Mouse (Mus musculus): Measurements from ENCODE around the gene Nanog. TPM values are rescaled to one million over a fixed set of nuclear protein-coding genes. Genes with fewer than 3 reads are reported as not detected.

The Nanog gene
- 0.13 and 0.28 TPM in 2 replicates for polyA plus RNA-seq (2015; fragmentation: Nextera tagmentation; extraction: Ambion mirVana)

DNA sequence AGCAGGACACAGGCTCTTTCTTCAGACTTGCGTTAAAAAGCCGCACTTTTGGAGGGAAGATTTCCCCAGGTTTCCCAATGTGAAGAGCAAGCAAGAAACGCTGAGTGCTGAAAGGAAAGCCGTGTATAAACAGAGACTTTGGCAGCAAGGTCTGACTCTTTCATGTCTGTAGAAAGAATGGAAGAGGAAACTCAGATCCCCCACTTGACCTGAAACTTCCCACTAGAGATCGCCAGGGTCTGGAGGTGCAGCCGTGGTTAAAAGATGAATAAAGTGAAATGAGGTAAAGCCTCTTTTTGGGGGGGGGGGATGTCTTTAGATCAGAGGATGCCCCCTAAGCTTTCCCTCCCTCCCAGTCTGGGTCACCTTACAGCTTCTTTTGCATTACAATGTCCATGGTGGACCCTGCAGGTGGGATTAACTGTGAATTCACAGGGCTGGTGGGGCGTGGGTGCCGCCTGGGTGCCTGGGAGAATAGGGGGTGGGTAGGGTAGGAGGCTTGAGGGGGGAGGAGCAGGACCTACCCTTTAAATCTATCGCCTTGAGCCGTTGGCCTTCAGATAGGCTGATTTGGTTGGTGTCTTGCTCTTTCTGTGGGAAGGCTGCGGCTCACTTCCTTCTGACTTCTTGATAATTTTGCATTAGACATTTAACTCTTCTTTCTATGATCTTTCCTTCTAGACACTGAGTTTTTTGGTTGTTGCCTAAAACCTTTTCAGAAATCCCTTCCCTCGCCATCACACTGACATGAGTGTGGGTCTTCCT lies at the start of gene Nanog:
TSS of gene Nanog (plus strand) at position 454 of the 765 bp plus-strand sequence.
- 26% methylated on average over 12 of the region's 12 CpGs for WGBS
- ATAC-seq (replicated peaks): no peak
- H3K27ac ChIP-seq: no peak within 1 kb of the TSS
- 0 out of 2 replicates have a peak, but pooled peaks cover 2% of the 10 kb centered on the region for H3K27me3 ChIP-seq (replicated peaks)
- no peaks in the 10 kb centered on the region for H3K36me3 ChIP-seq (replicated peaks)
- H3K4me1 ChIP-seq: peaks cover 6% of the 10 kb centered on the region; the same call in 1 of the 2 replicates
- no peaks in the 10 kb centered on the region for H3K9me3 ChIP-seq
- no peak within 1 kb of the TSS for H3K4me3 ChIP-seq
- no peak within 1 kb of the TSS for H3K9ac ChIP-seq
- no peak within 1 kb of the TSS for H3K4me2 ChIP-seq

- 91% methylated on average over 5 of the region's 5 CpGs for WGBS
- no peaks in the 10 kb centered on the region for H3K9me3 ChIP-seq
- no peaks in the 10 kb centered on the region for H3K4me1 ChIP-seq
- ATAC-seq (replicated peaks): no peak
- no peak overlapping the region for H3K4me2 ChIP-seq
- H3K36me3 ChIP-seq (replicated peaks): no peaks in the 10 kb centered on the region
- no peak overlapping the region for H3K4me3 ChIP-seq
- no peak overlapping the region for H3K27ac ChIP-seq
- no peaks in the 10 kb centered on the region for H3K27me3 ChIP-seq (replicated peaks)
- no peak overlapping the region for H3K9ac ChIP-seq
Measured at GRCm38 (mm10) chr6:122657630-122658029, 49.7 kb upstream of the Nanog start.

- WGBS: 22% methylated on average over 7 of the region's 7 CpGs
- H3K36me3 ChIP-seq (replicated peaks): no peaks in the 10 kb centered on the region
- no peak overlapping the region for H3K4me3 ChIP-seq
- H3K4me1 ChIP-seq: 0 out of 2 replicates have a peak, but pooled peaks cover 5% of the 10 kb centered on the region
- no peaks in the 10 kb centered on the region for H3K27me3 ChIP-seq (replicated peaks)
- no peak overlapping the region for H3K9ac ChIP-seq
- H3K9me3 ChIP-seq: no peaks in the 10 kb centered on the region
- no peak overlapping the region for H3K4me2 ChIP-seq
- no peak overlapping the region for H3K27ac ChIP-seq
- ATAC-seq (replicated peaks): no peak
Measured at GRCm38 (mm10) chr6:122659567-122659966, 47.7 kb upstream of the Nanog start.

DNA sequence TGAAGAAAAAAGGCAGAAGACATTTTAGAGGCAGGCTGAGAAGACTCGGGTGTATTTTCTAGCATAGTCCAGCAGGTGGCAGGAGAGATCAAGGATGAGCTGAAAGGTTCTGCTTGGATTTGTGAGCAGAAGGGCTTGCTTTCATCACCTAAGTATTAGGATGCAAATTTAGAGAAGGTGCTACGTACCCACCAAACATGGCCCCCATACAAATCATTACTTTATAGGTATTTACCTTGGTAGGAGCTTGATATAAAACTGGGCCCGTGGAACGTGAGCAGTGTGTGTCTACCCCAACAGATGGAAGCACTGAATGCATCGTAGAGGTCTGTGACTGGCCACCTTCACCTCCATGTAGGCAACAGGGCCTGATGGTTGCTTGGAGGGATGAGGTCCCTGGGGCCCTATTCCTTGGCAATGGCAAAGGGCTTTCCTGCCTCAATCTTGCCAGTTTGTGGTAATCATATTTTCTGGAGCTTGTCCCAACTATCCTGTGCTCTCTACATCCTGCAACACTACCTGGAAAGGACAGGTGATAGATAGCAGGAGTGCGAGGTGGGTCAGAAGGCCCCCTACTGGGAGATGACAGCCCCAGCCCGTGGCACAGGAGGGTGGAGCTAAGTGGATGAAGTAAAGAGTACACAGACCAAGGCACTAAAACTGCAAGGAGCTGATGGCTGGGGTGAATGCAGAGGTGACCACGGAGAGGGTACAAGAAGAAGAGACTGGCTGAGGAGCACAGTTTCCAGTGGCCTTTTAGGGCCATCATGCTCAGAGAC lies 46.5 kb upstream of the Nanog start:
- H3K27me3 ChIP-seq (replicated peaks): no peaks in the 10 kb centered on the region
- H3K36me3 ChIP-seq (replicated peaks): no peaks in the 10 kb centered on the region
- no peaks in the 10 kb centered on the region for H3K9me3 ChIP-seq
- H3K27ac ChIP-seq: no peak overlapping the region
- no peak overlapping the region for H3K4me2 ChIP-seq
- no peak overlapping the region for H3K4me3 ChIP-seq
- ATAC-seq (replicated peaks): peak; percentile 75
- H3K9ac ChIP-seq: no peak overlapping the region
- 46% methylated on average over 8 of the region's 8 CpGs for WGBS
- 0 out of 2 replicates have a peak, but pooled peaks cover 5% of the 10 kb centered on the region for H3K4me1 ChIP-seq

GRCm38 (mm10) chr6:122662551-122663264 lies 44.6 kb upstream of the Nanog start:
- ATAC-seq (replicated peaks): no peak
- Histone ChIP-seq H3K27ac (no peak overlapping the region), H3K9me3 (no peaks in the 10 kb centered on the region), H3K4me1 (0 out of 2 replicates have a peak, but pooled peaks cover 5% of the 10 kb centered on the region), H3K27me3 (replicated peaks) (no peaks in the 10 kb centered on the region), H3K36me3 (replicated peaks) (no peaks in the 10 kb centered on the region), H3K9ac (no peak overlapping the region), H3K4me3 (no peak overlapping the region), H3K4me2 (no peak overlapping the region)
- WGBS: 37% methylated on average over 22 of the region's 22 CpGs

- ATAC-seq (replicated peaks): no peak
- Histone ChIP-seq H3K9ac (no peak overlapping the region), H3K4me1 (0 out of 2 replicates have a peak, but pooled peaks cover 5% of the 10 kb centered on the region), H3K4me2 (no peak overlapping the region), H3K27me3 (replicated peaks) (no peaks in the 10 kb centered on the region), H3K27ac (no peak overlapping the region), H3K36me3 (replicated peaks) (no peaks in the 10 kb centered on the region), H3K4me3 (no peak overlapping the region), H3K9me3 (no peaks in the 10 kb centered on the region)
- WGBS: 40% methylated on average over 14 of the region's 14 CpGs
Measured at GRCm38 (mm10) chr6:122663596-122664206, 43.6 kb upstream of the Nanog start.

- H3K4me2 ChIP-seq: no peak overlapping the region
Measured at GRCm38 (mm10) chr6:122665866-122666265, 41.4 kb upstream of the Nanog start.

DNA sequence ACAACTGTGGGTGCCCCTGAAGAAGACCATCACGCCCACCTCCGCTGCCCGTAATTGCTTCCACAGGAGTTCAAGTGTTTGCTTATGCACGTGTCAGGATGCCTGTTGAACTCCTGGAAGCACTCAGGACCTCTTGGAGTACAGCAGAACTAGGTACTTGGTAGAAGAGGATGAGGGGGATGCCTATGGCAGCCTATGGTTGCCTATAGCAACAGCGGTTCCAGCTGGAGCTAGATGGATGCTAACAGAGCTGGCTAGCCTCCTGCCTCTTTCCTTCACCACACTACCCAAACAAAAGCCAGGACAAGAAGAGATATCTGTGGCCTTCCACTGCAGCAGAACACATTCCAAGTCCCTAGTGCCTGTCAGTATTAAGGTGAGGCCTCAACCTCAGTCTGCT lies 39.6 kb upstream of the Nanog start:
- Histone ChIP-seq H3K4me3 (no peak overlapping the region), H3K27me3 (replicated peaks) (no peaks in the 10 kb centered on the region), H3K9me3 (no peaks in the 10 kb centered on the region), H3K4me1 (peaks cover 12% of the 10 kb centered on the region; the same call in 1 of the 2 replicates), H3K27ac (no peak overlapping the region), H3K36me3 (replicated peaks) (no peaks in the 10 kb centered on the region), H3K9ac (no peak overlapping the region), H3K4me2 (no peak overlapping the region)
- WGBS: 61% methylated on average over 5 of the region's 5 CpGs
- no peak for ATAC-seq (replicated peaks)

More at GRCm38 (mm10) chr6:122665866-122666265, 41.4 kb upstream of the Nanog start:
- Histone ChIP-seq H3K4me3 (no peak overlapping the region), H3K9me3 (no peaks in the 10 kb centered on the region), H3K4me1 (peaks cover 12% of the 10 kb centered on the region; the same call in 1 of the 2 replicates), H3K27ac (no peak overlapping the region), H3K36me3 (replicated peaks) (no peaks in the 10 kb centered on the region), H3K9ac (no peak overlapping the region), H3K27me3 (replicated peaks) (no peaks in the 10 kb centered on the region)
- no peak for ATAC-seq (replicated peaks)
- WGBS: 71% methylated on average over 7 of the region's 7 CpGs

DNA sequence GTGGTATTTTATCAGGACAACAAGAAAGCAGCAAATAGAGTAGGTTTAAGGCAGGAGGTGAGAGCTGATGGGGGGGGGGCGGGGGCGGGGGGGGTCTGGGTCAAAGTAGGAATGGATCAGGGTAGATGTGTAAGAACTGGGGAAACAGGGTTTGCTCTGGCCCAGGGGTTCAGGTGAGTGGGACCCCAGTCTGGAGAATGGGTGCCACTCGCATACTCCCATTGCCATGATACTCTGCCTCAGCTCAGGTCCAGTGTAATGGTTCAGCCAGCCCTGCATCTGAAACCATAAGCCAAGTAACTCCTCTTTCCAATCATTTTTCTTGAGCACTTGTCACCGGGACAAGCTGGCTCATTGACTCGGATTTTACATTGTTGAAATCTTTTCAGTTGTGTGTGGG lies 38.5 kb upstream of the Nanog start:
- Histone ChIP-seq H3K4me1 (peaks cover 7% of the 10 kb centered on the region; the same call in 1 of the 2 replicates), H3K4me2 (no peak overlapping the region), H3K36me3 (replicated peaks) (no peaks in the 10 kb centered on the region), H3K4me3 (no peak overlapping the region), H3K9me3 (no peaks in the 10 kb centered on the region), H3K9ac (no peak overlapping the region), H3K27ac (no peak overlapping the region), H3K27me3 (replicated peaks) (no peaks in the 10 kb centered on the region)
- ATAC-seq (replicated peaks): peak; percentile 43; the same call in 1 of the 2 replicates
- 83% methylated on average over 5 of the region's 5 CpGs for WGBS

DNA sequence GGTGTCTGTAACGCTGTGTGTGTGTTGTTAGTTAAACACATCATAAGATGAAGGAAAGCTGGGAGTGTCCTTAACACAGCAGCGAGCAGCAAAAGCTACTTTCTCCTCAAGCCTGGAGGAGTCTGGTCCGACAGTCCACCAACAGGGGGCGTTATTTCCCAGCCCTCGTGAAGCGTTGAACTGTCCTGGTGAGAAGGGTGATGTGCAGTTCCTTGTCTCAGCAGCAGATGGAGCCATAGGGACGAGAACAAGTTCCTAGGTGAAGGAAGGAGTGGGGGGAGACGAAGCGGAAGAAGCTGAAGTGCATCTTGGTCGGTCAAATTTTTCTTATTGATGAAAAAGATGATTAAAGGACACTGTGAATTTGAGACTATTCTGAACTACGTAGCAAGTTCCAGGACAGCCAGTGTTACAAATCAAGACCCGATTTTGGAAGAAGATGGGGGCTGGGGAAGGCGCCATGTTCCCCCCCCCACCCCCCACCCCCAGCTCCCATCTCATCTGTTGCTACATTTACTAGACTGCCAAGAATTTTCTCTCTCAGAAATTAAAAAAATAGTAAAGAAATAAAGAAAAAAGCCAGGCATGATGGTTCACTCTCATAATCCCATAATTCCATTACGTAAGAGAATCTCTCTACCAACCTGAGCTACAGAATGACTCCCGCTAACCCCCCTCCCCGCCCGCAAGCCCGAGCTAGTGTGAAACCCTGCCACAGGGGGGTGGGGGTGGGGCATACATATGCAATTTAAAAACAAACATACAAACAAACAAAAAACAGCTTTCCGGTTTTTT lies 37.7 kb upstream of the Nanog start:
- Histone ChIP-seq H3K27ac (peak overlapping the region; percentile 65), H3K36me3 (replicated peaks) (no peaks in the 10 kb centered on the region), H3K4me3 (peak overlapping the region; percentile 49), H3K9ac (peak overlapping the region; percentile 42; the same call in 1 of the 2 replicates), H3K27me3 (replicated peaks) (no peaks in the 10 kb centered on the region), H3K4me2 (peak overlapping the region; percentile 67), H3K9me3 (no peaks in the 10 kb centered on the region), H3K4me1 (peaks cover 7% of the 10 kb centered on the region; the same call in 1 of the 2 replicates)
- peak; percentile 93 for ATAC-seq (replicated peaks)
- WGBS: 3% methylated on average over 19 of the region's 19 CpGs

DNA sequence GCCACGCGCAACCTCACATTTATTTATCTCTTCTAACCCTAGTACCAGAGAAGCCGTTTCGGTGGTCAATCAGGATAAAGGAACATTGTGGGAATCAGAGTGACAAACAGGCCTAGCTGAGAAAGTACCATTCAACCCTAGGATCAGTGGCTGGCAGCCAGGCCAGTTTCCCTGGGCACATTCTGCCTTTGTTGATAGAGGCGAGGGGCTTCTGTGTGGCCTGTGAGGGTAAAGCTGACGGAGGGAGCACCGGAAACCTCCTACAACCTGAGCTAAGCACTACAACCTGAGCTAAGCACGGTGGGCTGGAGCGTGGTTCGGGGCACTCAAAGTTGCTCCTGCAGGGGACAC lies 37.1 kb upstream of the Nanog start:
- 18% methylated on average over 10 of the region's 10 CpGs for WGBS
- Histone ChIP-seq H3K9me3 (no peaks in the 10 kb centered on the region), H3K4me1 (peaks cover 7% of the 10 kb centered on the region; the same call in 1 of the 2 replicates), H3K27ac (peak overlapping the region; percentile 65), H3K36me3 (replicated peaks) (no peaks in the 10 kb centered on the region), H3K9ac (peak overlapping the region; percentile 42; the same call in 1 of the 2 replicates), H3K4me2 (peak overlapping the region; percentile 67), H3K27me3 (replicated peaks) (no peaks in the 10 kb centered on the region), H3K4me3 (peak overlapping the region; percentile 49)
- ATAC-seq (replicated peaks): peak; percentile 24; the same call in 1 of the 2 replicates

Measured in midbrain, embryonic 15.5 days (tissue).